Mouse (Mus musculus) MEL (cell line): ENCODE measurements around the gene Zfp282. TPM values are rescaled to one million over a fixed set of nuclear protein-coding genes. Genes with fewer than 3 reads are reported as not detected.

Experiments used
- DNase-seq: peaks from one replicate; pipeline ENCODE4 v3.0.0; 2011; ENCODE audit warnings: low read depth, low spot score
- H3K27ac ChIP-seq: 2 replicates; pipeline ENCODE4 v1.5.1; 2012; ENCODE audit warnings: low read depth, mild to moderate bottlenecking, control low read depth, low read length, moderate library complexity; ENCODE audit not compliant: control insufficient read depth
- H3K27me3 ChIP-seq, 2 experiments: fragments of 150-350 bp in 1 of 2; sonication (generic) in 1 of 2; 2 replicates each; pipeline ENCODE4 v1.6.1; 2012; ENCODE audit warnings: low read length in 2 of 2, mild to moderate bottlenecking in 2 of 2, improper control_type of control experiment in 1 of 2, moderate library complexity in 1 of 2; ENCODE audit not compliant: insufficient read depth in 2 of 2, control insufficient read depth in 1 of 2
- H3K36me3 ChIP-seq, 2 experiments: 2 replicates each; pipeline ENCODE4 v1.6.1; 2012 to 2014; ENCODE audit warnings: low read length in 2 of 2, improper control_type of control experiment in 1 of 2, inconsistent platforms in 1 of 2, mild to moderate bottlenecking in 1 of 2; ENCODE audit not compliant: insufficient read depth in 2 of 2, control insufficient read depth in 1 of 2
- H3K4me1 ChIP-seq, 2 experiments: fragments of 150-350 bp in 1 of 2; sonication (generic) in 1 of 2; 2 replicates each; pipeline ENCODE4 v1.6.1; 2012; ENCODE audit warnings: low read length in 2 of 2, improper control_type of control experiment in 1 of 2, mild to moderate bottlenecking in 1 of 2; ENCODE audit not compliant: insufficient read depth in 2 of 2, control insufficient read depth in 1 of 2
- H3K4me3 ChIP-seq, 2 experiments: fragments of 150-350 bp in 1 of 2; sonication (generic) in 1 of 2; 2 replicates each; pipeline ENCODE4 v1.5.1; 2012; ENCODE audit warnings: low read depth in 2 of 2, low read length in 2 of 2, mild to moderate bottlenecking in 2 of 2, moderate library complexity in 2 of 2, control low read depth in 1 of 2, improper control_type of control experiment in 1 of 2; ENCODE audit not compliant: control insufficient read depth in 1 of 2, insufficient read depth in 1 of 2
- H3K79me2 ChIP-seq: 2 replicates; pipeline ENCODE4 v1.6.1; 2012; ENCODE audit warnings: mild to moderate bottlenecking, low read length, moderate library complexity; ENCODE audit not compliant: control insufficient read depth, poor library complexity, insufficient read depth
- H3K9ac ChIP-seq: 2 replicates; pipeline ENCODE4 v1.6.1; 2012; ENCODE audit warnings: low read depth, mild to moderate bottlenecking, control low read depth, low read length, moderate library complexity; ENCODE audit not compliant: control insufficient read depth, poor library complexity, severe bottlenecking
- H3K9me3 ChIP-seq: fragments of 150-350 bp; sonication (generic); replicated peaks from 2 replicates; pipeline ENCODE4 v1.6.1; 2012; ENCODE audit warnings: mild to moderate bottlenecking, low read length, improper control_type of control experiment, moderate library complexity; ENCODE audit not compliant: insufficient read depth
- BHLHE40 ChIP-seq: IDR thresholded peaks from 2 replicates; pipeline ENCODE4 v1.6.1; 2012; ENCODE audit warnings: low read depth, mild to moderate bottlenecking, inconsistent platforms, low read length, improper control_type of control experiment, borderline replicate concordance
- CHD1 ChIP-seq: IDR thresholded peaks from 2 replicates; pipeline ENCODE4 v1.6.1; 2012; ENCODE audit warnings: low read depth, mild to moderate bottlenecking, inconsistent platforms, low read length, improper control_type of control experiment
- CTCF ChIP-seq, 3 experiments: IDR thresholded peaks in 2 of 3; conservative IDR thresholded peaks in 1 of 3; 2 replicates each; pipeline ENCODE4 v1.5.1; 2011 to 2012; ENCODE audit warnings: low read length in 3 of 3, low read depth in 2 of 3, mild to moderate bottlenecking in 2 of 3, improper control_type of control experiment in 1 of 3, inconsistent platforms in 1 of 3, mixed read lengths in 1 of 3, moderate library complexity in 1 of 3; ENCODE audit not compliant: control insufficient read depth in 1 of 3, insufficient read depth in 1 of 3, poor library complexity in 1 of 3, severe bottlenecking in 1 of 3
- E2F4 ChIP-seq: IDR thresholded peaks from 2 replicates; pipeline ENCODE4 v1.6.1; 2011; ENCODE audit warnings: low read depth, low read length, improper control_type of control experiment, borderline replicate concordance
- ELF1 ChIP-seq: IDR thresholded peaks from 2 replicates; pipeline ENCODE4 v1.6.1; 2014; ENCODE audit warnings: low read depth, mild to moderate bottlenecking, inconsistent platforms, low read length, improper control_type of control experiment, moderate library complexity
- EP300 ChIP-seq, 2 experiments: IDR thresholded peaks; 2 replicates each; pipeline ENCODE4 v1.6.1; 2011; ENCODE audit warnings: improper control_type of control experiment in 2 of 2, low read length in 2 of 2, low read depth in 1 of 2, mild to moderate bottlenecking in 1 of 2
- GABPA ChIP-seq: IDR thresholded peaks from 2 replicates; pipeline ENCODE4 v1.6.1; 2012; ENCODE audit warnings: low read depth, mild to moderate bottlenecking, inconsistent platforms, low read length, improper control_type of control experiment, moderate library complexity
- HCFC1 ChIP-seq: IDR thresholded peaks from 2 replicates; pipeline ENCODE4 v1.6.1; 2012; ENCODE audit warnings: low read depth, mild to moderate bottlenecking, inconsistent platforms, low read length, improper control_type of control experiment, moderate library complexity
- KAT2A ChIP-seq: conservative IDR thresholded peaks from 2 replicates; pipeline ENCODE4 v1.6.1; 2012; ENCODE audit warnings: low read depth, low read length, improper control_type of control experiment, inconsistent platforms
- MAFK ChIP-seq: IDR thresholded peaks from 2 replicates; pipeline ENCODE4 v1.6.1; 2011; ENCODE audit warnings: low read depth, mild to moderate bottlenecking, low read length, improper control_type of control experiment, borderline replicate concordance
- MAX ChIP-seq: IDR thresholded peaks from 2 replicates; pipeline ENCODE4 v1.6.1; 2011; ENCODE audit warnings: low read length, improper control_type of control experiment
- MAZ ChIP-seq: IDR thresholded peaks from 2 replicates; pipeline ENCODE4 v1.6.1; 2012; ENCODE audit warnings: low read depth, mild to moderate bottlenecking, inconsistent platforms, low read length, improper control_type of control experiment
- MEF2A ChIP-seq: IDR thresholded peaks from 2 replicates; pipeline ENCODE4 v1.6.1; 2014; ENCODE audit warnings: low read depth, mild to moderate bottlenecking, inconsistent platforms, low read length, improper control_type of control experiment; ENCODE audit not compliant: poor library complexity, insufficient replicate concordance, severe bottlenecking; ENCODE audit errors: extremely low read depth
- MXI1 ChIP-seq: IDR thresholded peaks from 2 replicates; pipeline ENCODE4 v1.6.1; 2011; ENCODE audit warnings: mild to moderate bottlenecking, low read depth, low read length, improper control_type of control experiment
- NELFE ChIP-seq: IDR thresholded peaks from 2 replicates; pipeline ENCODE4 v1.6.1; 2011; ENCODE audit warnings: low read depth, low read length, improper control_type of control experiment
- POLR2A ChIP-seq, 2 experiments: IDR thresholded peaks; 2 replicates each; pipeline ENCODE4 v1.6.1; 2011 to 2012; ENCODE audit warnings: low read length in 2 of 2, mild to moderate bottlenecking in 2 of 2, control low read depth in 1 of 2, improper control_type of control experiment in 1 of 2, low read depth in 1 of 2, moderate library complexity in 1 of 2; ENCODE audit not compliant: control insufficient read depth in 1 of 2, insufficient read depth in 1 of 2, poor library complexity in 1 of 2
- POLR2AphosphoS2 ChIP-seq: IDR thresholded peaks from 2 replicates; pipeline ENCODE4 v1.6.1; 2011; ENCODE audit warnings: low read length, improper control_type of control experiment
- POLR2AphosphoS5 ChIP-seq: IDR thresholded peaks from 2 replicates; pipeline ENCODE4 v1.6.1; 2012; ENCODE audit warnings: low read depth, borderline replicate concordance, mild to moderate bottlenecking, inconsistent platforms, low read length, moderate library complexity, mixed read lengths
- RAD21 ChIP-seq: IDR thresholded peaks from 2 replicates; pipeline ENCODE4 v1.6.1; 2011; ENCODE audit warnings: mild to moderate bottlenecking, low read depth, low read length, improper control_type of control experiment
- RCOR1 ChIP-seq: IDR thresholded peaks from 2 replicates; pipeline ENCODE4 v1.6.1; 2012; ENCODE audit warnings: low read depth, mild to moderate bottlenecking, inconsistent platforms, low read length, improper control_type of control experiment
- SIN3A ChIP-seq: IDR thresholded peaks from 2 replicates; pipeline ENCODE4 v1.6.1; 2012; ENCODE audit warnings: low read length, improper control_type of control experiment, inconsistent platforms
- SMC3 ChIP-seq: IDR thresholded peaks from 2 replicates; pipeline ENCODE4 v1.6.1; 2011; ENCODE audit warnings: low read depth, low read length, improper control_type of control experiment
- TAL1 ChIP-seq: IDR thresholded peaks from 2 replicates; pipeline ENCODE4 v1.6.1; 2012; ENCODE audit warnings: mild to moderate bottlenecking, inconsistent platforms, low read length, moderate library complexity, mixed read lengths
- TBP ChIP-seq: IDR thresholded peaks from 2 replicates; pipeline ENCODE4 v1.8.0; 2011; ENCODE audit warnings: low read depth, low read length, improper control_type of control experiment
- TCF12 ChIP-seq: IDR thresholded peaks from 2 replicates; pipeline ENCODE4 v1.6.1; 2014; ENCODE audit warnings: low read depth, mild to moderate bottlenecking, inconsistent platforms, low read length, improper control_type of control experiment, moderate library complexity
- UBTF ChIP-seq: IDR thresholded peaks from 2 replicates; pipeline ENCODE4 v1.6.1; 2012; ENCODE audit warnings: low read depth, mild to moderate bottlenecking, inconsistent platforms, low read length, improper control_type of control experiment, moderate library complexity, borderline replicate concordance; ENCODE audit not compliant: insufficient read depth
- USF1 ChIP-seq: IDR thresholded peaks from 2 replicates; pipeline ENCODE4 v1.6.1; 2014; ENCODE audit warnings: low read depth, mild to moderate bottlenecking, inconsistent platforms, low read length, improper control_type of control experiment, moderate library complexity
- USF2 ChIP-seq, 2 experiments: IDR thresholded peaks; 2 replicates each; pipeline ENCODE4 v1.6.1; 2011 to 2012; ENCODE audit warnings: improper control_type of control experiment in 2 of 2, low read length in 2 of 2, borderline replicate concordance in 1 of 2, inconsistent platforms in 1 of 2, low read depth in 1 of 2, mild to moderate bottlenecking in 1 of 2; ENCODE audit not compliant: insufficient read depth in 1 of 2
- ZKSCAN1 ChIP-seq: IDR thresholded peaks from 2 replicates; pipeline ENCODE4 v1.6.1; 2012; ENCODE audit warnings: low read depth, mild to moderate bottlenecking, inconsistent platforms, low read length, improper control_type of control experiment, moderate library complexity
- ZNF384 ChIP-seq: IDR thresholded peaks from 2 replicates; pipeline ENCODE4 v1.6.1; 2012; ENCODE audit warnings: low read depth, mild to moderate bottlenecking, inconsistent platforms, low read length, improper control_type of control experiment
- polyA plus RNA-seq, 2 experiments: library from polyadenylated mRNA; stranded (reverse) in 1 of 2; unstranded in 1 of 2; fragments of >175 nt in 1 of 2; fragments of >200 nt in 1 of 2; gene quantifications; 2 replicates each; pipeline versions ENCODE4 v1.2.1 to v1.2.4; 2012; ENCODE audit warnings: low replicate concordance in 2 of 2, low read depth in 1 of 2; ENCODE audit not compliant: insufficient read length in 2 of 2, insufficient read depth in 1 of 2, missing spikeins in 1 of 2
- total RNA-seq: library from RNA; depleted of rRNA; stranded (reverse); fragments of 300-350 nt; gene quantifications from 2 replicates; pipeline ENCODE4 v1.2.3, GENCODE M21; 2012

Gene Zfp282
- total and polyA plus RNA-seq, 3 experiments = 8.2 to 13.8 TPM; not detected in 1

- TF ChIP-seq SIN3A (peak; percentile 61), TBP (peak; percentile 35; the same call in 1 of the 2 replicates), TCF12 (peak; percentile 59), MAFK (no peak), ELF1 (no peak), CTCF (IDR thresholded peaks at IDR 0.05 in 2 of 3, conservative IDR thresholded peaks at IDR 0.05 in 1 of 3; ENCODE audit: control insufficient read depth in 1 of 3, insufficient read depth in 1 of 3, low read depth in 2 of 3, low read length in 3 of 3, poor library complexity in 1 of 3, severe bottlenecking in 1 of 3) (peak; percentile 77 to 98 (median 96)), MAX (peak; percentile 51; the same call in 1 of the 2 replicates), CHD1 (no peak), USF2 (IDR thresholded peaks at IDR 0.05; ENCODE audit: borderline replicate concordance in 1 of 2, insufficient read depth in 1 of 2, low read depth in 1 of 2, low read length in 2 of 2) (no peak), HCFC1 (peak; percentile 72), KAT2A (no peak; the same call in 1 of the 2 replicates), BHLHE40 (peak; percentile 31; the same call in 1 of the 2 replicates), POLR2A (IDR thresholded peaks at IDR 0.05; ENCODE audit: control insufficient read depth in 1 of 2, insufficient read depth in 1 of 2, low read depth in 1 of 2, low read length in 2 of 2, poor library complexity in 1 of 2) (peak; percentile 45 to 67; a peak in 2 of 4 replicates), EP300 (IDR thresholded peaks at IDR 0.05; ENCODE audit: low read depth in 1 of 2, low read length in 2 of 2) (no peak), MXI1 (peak; percentile 81), UBTF (no peak), POLR2AphosphoS2 (no peak; the same call in 1 of the 2 replicates), TAL1 (no peak), POLR2AphosphoS5 (no peak), RAD21 (peak; percentile 54)
Observed at GRCm38 (mm10) chr6:47830104-47831078, 46.6 kb upstream of the Zfp282 start, which contains the start of gene Zfp786 (continued).

- Histone ChIP-seq H3K4me3 (no peak overlapping the region), H3K4me1 (peaks cover 3 to 5% of the 10 kb centered on the region in 2 experiments; a peak in 3 of 4 replicates), H3K79me2 (peaks cover 9% of the 10 kb centered on the region), H3K27ac (no peak overlapping the region), H3K9ac (no peak overlapping the region), H3K27me3 (no peaks in the 10 kb centered on the region), H3K9me3 (no peaks in the 10 kb centered on the region), H3K36me3 (peaks cover 0 to 14% of the 10 kb centered on the region in 2 experiments; a peak in 2 of 4 replicates)
- no peak for DNase-seq
- TF ChIP-seq UBTF (no peak), USF1 (no peak), CHD1 (no peak), MEF2A (no peak), POLR2A (IDR thresholded peaks at IDR 0.05; ENCODE audit: control insufficient read depth in 1 of 2, insufficient read depth in 1 of 2, low read depth in 1 of 2, low read length in 2 of 2, poor library complexity in 1 of 2) (no peak), ZNF384 (no peak), MXI1 (no peak), NELFE (no peak), SMC3 (no peak), SIN3A (no peak), ZKSCAN1 (no peak), POLR2AphosphoS5 (no peak), GABPA (no peak), RCOR1 (no peak), E2F4 (no peak), MAZ (no peak)
Observed at GRCm38 (mm10) chr6:47832220-47832619, 44.8 kb upstream of the Zfp282 start.
